Mouse (Mus musculus) forebrain, embryonic 13.5 days (tissue): ENCODE data around the gene Bace2. TPM values are rescaled to one million over a fixed set of nuclear protein-coding genes. Genes with fewer than 3 reads are reported as not detected.

Source experiments
- ATAC-seq: fragments of 200-750 bp; cut with Nextera tagmentation; 2 replicates; pipeline ENCODE4 v1.8.0; 2017
- H3K27ac ChIP-seq: fragments of 300-500 bp; sonication (generic); 2 replicates; pipeline ENCODE4 v1.5.1; 2015; ENCODE audit warnings: inconsistent platforms, mild to moderate bottlenecking, moderate library complexity
- H3K27me3 ChIP-seq: fragments of 300-500 bp; sonication (generic); 2 replicates; pipeline ENCODE4 v1.6.1; 2015; ENCODE audit warnings: mild to moderate bottlenecking, inconsistent platforms
- H3K36me3 ChIP-seq: fragments of 300-500 bp; sonication (generic); 2 replicates; pipeline ENCODE4 v1.6.1; 2015; ENCODE audit warnings: mild to moderate bottlenecking, inconsistent platforms; ENCODE audit not compliant: poor library complexity, severe bottlenecking
- H3K4me1 ChIP-seq: fragments of 300-500 bp; sonication (generic); 2 replicates; pipeline ENCODE4 v1.6.1; 2015; ENCODE audit warnings: inconsistent platforms
- H3K4me2 ChIP-seq: fragments of 300-500 bp; sonication (generic); 2 replicates; pipeline ENCODE4 v1.6.1; 2015; ENCODE audit warnings: inconsistent platforms, mild to moderate bottlenecking, moderate library complexity
- H3K4me3 ChIP-seq: fragments of 300-500 bp; sonication (generic); 2 replicates; pipeline ENCODE4 v1.5.1; 2015; ENCODE audit warnings: mild to moderate bottlenecking, inconsistent platforms
- H3K9ac ChIP-seq: fragments of 300-500 bp; sonication (generic); 2 replicates; pipeline ENCODE4 v1.6.1; 2015; ENCODE audit warnings: mild to moderate bottlenecking, inconsistent platforms
- H3K9me3 ChIP-seq: fragments of 300-500 bp; sonication (generic); replicated peaks from 2 replicates; pipeline ENCODE4 v1.6.1; 2016; ENCODE audit warnings: inconsistent platforms
- WGBS: fragments of 180-500 bp; shearing (Covaris S2); methylation state at CpG from one replicate; pipeline ENCODE4 v1.1.7; 2015; 5-methylcytosine and 5-hydroxymethylcytosine counted together
- polyA plus RNA-seq: library from polyadenylated mRNA; unstranded; fragments of >200 nt; fragmentation: Nextera tagmentation; extraction: Ambion mirVana; gene quantifications from 2 replicates; pipeline ENCODE4 v1.2.1, GENCODE M21; 2015

The Bace2 gene
- polyA plus RNA-seq = 0.98 and 1.0 TPM in 2 replicates

DNA sequence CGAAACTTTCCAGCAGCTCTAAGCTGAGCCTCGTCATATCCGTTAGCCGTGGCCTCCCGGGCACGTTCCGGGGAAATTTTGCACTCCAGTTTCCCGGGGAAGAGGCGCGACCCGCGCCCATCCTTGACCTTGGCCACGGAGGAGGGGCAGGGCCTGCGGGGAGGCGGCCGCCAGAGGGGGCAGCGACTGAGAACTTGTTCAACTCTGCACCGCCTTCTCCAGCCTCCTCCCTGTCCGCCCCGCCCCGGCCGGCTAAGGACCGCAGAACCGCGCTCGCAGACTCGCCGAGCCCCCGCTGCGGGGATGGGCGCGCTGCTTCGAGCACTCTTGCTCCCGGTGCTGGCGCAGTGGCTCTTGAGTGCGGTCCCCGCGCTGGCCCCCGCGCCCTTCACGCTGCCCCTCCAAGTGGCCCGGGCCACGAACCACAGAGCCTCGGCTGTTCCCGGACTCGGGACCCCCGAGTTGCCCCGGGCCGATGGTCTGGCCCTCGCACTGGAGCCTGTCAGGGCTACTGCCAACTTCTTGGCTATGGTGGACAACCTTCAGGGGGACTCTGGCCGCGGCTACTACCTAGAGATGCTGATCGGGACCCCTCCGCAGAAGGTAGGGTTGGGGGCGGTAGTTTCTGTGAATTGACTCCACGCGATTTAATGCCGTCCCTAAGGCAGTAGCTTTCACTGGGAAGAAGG lies at the start of gene Bace2:
Gene Bace2 (plus strand): TSS at position 244 of the 689 bp plus-strand sequence.
- WGBS = under 1% methylated on average over 56 of the region's 58 CpGs
- peaks cover 41% of the 10 kb centered on the region for H3K27me3 ChIP-seq
- peak; percentile 79 for ATAC-seq

GRCm38 (mm10) chr16:97307594-97307993 lies 48.9 kb upstream of the Bace2 start:
- Histone ChIP-seq H3K9me3 (0 out of 2 replicates have a peak, but pooled peaks cover 3% of the 10 kb centered on the region), H3K4me1 (no peaks in the 10 kb centered on the region), H3K4me3 (no peak overlapping the region), H3K27me3 (no peaks in the 10 kb centered on the region), H3K9ac (no peak overlapping the region), H3K27ac (no peak overlapping the region), H3K36me3 (no peaks in the 10 kb centered on the region), H3K4me2 (no peak overlapping the region)
- ATAC-seq = no peak
- WGBS = 69% methylated on average over 4 of the region's 4 CpGs

More for the DNA sequence above, at the start of gene Bace2:
- Histone ChIP-seq H3K9ac (peak within 1 kb of the TSS; percentile 56), H3K27ac (no peak within 1 kb of the TSS), H3K4me2 (peak within 1 kb of the TSS; percentile 100), H3K36me3 (no peaks in the 10 kb centered on the region), H3K9me3 (no peaks in the 10 kb centered on the region), H3K4me3 (peak within 1 kb of the TSS; percentile 52), H3K4me1 (peaks cover 24% of the 10 kb centered on the region)

GRCm38 (mm10) chr16:97309796-97310569 lies 46.6 kb upstream of the Bace2 start:
- 0 out of 2 replicates have a peak, but pooled peaks cover 3% of the 10 kb centered on the region for H3K9me3 ChIP-seq
- no peaks in the 10 kb centered on the region for H3K27me3 ChIP-seq
- H3K4me3 ChIP-seq = no peak overlapping the region
- WGBS = 69% methylated on average over 4 of the region's 4 CpGs
- H3K9ac ChIP-seq = no peak overlapping the region
- ATAC-seq = no peak
- H3K4me1 ChIP-seq = no peaks in the 10 kb centered on the region
- H3K4me2 ChIP-seq = no peak overlapping the region
- H3K27ac ChIP-seq = no peak overlapping the region
- H3K36me3 ChIP-seq = no peaks in the 10 kb centered on the region

- WGBS = 84% methylated on average over 1 of the region's 1 CpGs
These were observed 46.0 kb upstream of the Bace2 start for GRCm38 (mm10) chr16:97310570-97310846.

DNA sequence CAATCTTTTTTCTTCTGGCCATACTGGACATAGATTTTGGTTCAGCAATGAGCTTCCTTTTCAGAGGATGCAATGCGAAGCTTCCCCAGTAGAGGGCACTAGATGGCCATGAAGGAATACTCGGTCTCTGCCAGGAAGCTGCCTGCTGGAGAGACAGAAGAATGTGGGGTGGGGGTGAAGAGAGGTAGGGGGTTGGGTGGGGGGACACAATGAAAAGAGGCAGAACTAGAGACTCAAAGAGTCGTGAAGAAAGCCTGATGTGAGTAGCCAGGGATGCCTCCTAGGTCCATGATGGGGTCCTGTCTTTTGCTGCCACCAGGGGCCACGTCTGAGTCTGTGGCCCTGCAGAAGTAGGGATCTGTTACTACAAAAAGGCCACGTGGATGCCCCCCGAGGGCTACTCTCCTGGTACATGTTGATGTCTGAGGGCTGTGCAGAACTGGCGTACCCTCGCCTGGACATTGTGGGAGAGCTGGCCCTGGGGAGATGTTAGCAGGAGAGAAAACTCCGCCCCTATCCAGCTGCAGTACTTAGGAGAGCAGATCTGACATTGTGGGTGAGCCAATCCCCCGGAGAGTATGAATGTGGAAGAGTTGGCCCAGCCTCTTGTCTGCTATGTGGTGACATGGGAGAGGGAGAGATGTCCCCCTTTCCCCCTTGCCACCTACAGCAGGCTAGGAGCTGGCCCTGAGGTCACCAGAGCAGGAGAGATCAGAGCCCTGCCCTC lies 43.4 kb upstream of the Bace2 start:
- H3K27me3 ChIP-seq = no peaks in the 10 kb centered on the region
- H3K4me2 ChIP-seq = no peak overlapping the region
- no peaks in the 10 kb centered on the region for H3K9me3 ChIP-seq
- no peaks in the 10 kb centered on the region for H3K36me3 ChIP-seq
- peak; percentile 69 for ATAC-seq
- no peak overlapping the region for H3K9ac ChIP-seq
- H3K27ac ChIP-seq = no peak overlapping the region
- H3K4me1 ChIP-seq = no peaks in the 10 kb centered on the region
- 24% methylated on average over 10 of the region's 10 CpGs for WGBS
- H3K4me3 ChIP-seq = no peak overlapping the region

More at GRCm38 (mm10) chr16:97310570-97310846, 46.0 kb upstream of the Bace2 start:
- no peak for ATAC-seq
- Histone ChIP-seq H3K9ac (no peak overlapping the region), H3K4me2 (no peak overlapping the region), H3K36me3 (no peaks in the 10 kb centered on the region), H3K4me1 (no peaks in the 10 kb centered on the region), H3K9me3 (0 out of 2 replicates have a peak, but pooled peaks cover 3% of the 10 kb centered on the region), H3K27me3 (no peaks in the 10 kb centered on the region), H3K4me3 (no peak overlapping the region), H3K27ac (no peak overlapping the region)

DNA sequence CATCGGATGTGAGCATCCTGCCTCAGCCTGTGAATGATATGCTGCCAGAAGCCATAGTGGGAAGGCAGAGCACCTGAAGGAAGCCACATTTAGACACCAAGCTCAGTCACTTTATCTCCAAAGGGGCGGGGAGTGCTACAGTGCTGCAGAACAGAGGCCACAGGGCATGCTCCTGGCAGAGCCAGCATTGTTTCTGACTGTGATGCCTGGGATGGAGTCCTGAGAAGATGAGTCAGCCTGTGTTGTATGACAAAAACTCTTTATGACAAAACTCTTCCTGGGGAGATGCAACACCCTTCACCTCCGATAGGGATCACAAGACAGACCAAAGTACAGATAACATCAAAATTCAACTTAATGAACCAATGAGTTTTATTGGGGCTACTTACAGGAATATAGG lies 35.0 kb upstream of the Bace2 start:
- Histone ChIP-seq H3K9ac (no peak overlapping the region), H3K4me3 (no peak overlapping the region), H3K36me3 (no peaks in the 10 kb centered on the region), H3K4me2 (no peak overlapping the region), H3K27me3 (no peaks in the 10 kb centered on the region), H3K4me1 (no peaks in the 10 kb centered on the region), H3K9me3 (no peaks in the 10 kb centered on the region), H3K27ac (no peak overlapping the region)
- ATAC-seq = no peak
- 94% methylated on average over 3 of the region's 3 CpGs for WGBS

DNA sequence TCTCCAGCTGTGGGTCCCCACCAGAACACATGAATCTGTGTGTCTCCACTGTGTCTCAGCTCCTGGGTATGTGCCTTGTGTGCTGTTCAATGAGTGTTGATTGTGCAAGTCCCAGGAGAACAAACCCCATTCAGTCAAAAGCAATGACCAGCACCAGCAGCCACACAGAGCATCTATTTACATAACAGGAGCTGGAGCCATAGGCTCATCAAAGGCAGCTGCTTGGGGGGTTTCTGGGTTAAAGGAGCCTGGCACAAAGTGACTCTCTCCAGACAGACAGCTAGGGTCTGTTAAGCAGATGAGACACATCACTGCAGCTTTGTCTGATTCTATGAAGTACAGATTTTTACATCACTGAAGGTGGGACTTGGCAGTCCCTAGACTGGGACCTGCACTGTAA lies 33.9 kb upstream of the Bace2 start:
- H3K9me3 ChIP-seq = no peaks in the 10 kb centered on the region
- no peaks in the 10 kb centered on the region for H3K36me3 ChIP-seq
- H3K27ac ChIP-seq = no peak overlapping the region
- H3K4me2 ChIP-seq = no peak overlapping the region
- no peak overlapping the region for H3K4me3 ChIP-seq
- no peaks in the 10 kb centered on the region for H3K27me3 ChIP-seq
- no peak for ATAC-seq
- H3K4me1 ChIP-seq = no peaks in the 10 kb centered on the region
- no peak overlapping the region for H3K9ac ChIP-seq

GRCm38 (mm10) chr16:97325975-97326374 lies 30.6 kb upstream of the Bace2 start:
- no peak overlapping the region for H3K9ac ChIP-seq
- H3K27ac ChIP-seq = no peak overlapping the region
- H3K4me1 ChIP-seq = no peaks in the 10 kb centered on the region
- no peaks in the 10 kb centered on the region for H3K9me3 ChIP-seq
- WGBS = 33% methylated on average over 8 of the region's 8 CpGs
- 0 out of 2 replicates have a peak overlapping the region, but pooled peaks have one; percentile 7 for H3K4me2 ChIP-seq
- H3K36me3 ChIP-seq = no peaks in the 10 kb centered on the region
- H3K4me3 ChIP-seq = no peak overlapping the region
- ATAC-seq = peak; percentile 27; the same call in 1 of the 2 replicates
- H3K27me3 ChIP-seq = no peaks in the 10 kb centered on the region

DNA sequence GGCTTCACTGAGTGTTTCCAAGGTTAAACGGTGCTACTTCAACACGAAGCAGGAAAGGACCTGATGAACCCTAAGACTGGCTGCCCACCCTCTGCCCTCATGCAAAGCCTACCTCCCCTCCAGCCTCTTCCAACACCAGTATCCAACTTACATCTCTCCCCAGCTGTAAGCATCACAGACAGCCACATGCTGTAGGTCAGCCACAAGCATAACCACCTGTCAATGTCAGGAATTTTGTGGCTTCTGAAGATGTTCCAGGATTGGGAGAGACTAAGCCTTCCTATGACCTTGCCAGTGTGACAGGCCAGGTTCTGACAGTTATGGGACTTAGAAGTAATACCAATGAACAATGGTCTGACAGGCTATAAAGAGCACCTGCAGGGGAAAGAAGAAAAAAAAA lies 27.9 kb upstream of the Bace2 start:
- Histone ChIP-seq H3K9ac (no peak overlapping the region), H3K4me3 (no peak overlapping the region), H3K4me2 (no peak overlapping the region), H3K36me3 (no peaks in the 10 kb centered on the region), H3K4me1 (no peaks in the 10 kb centered on the region), H3K9me3 (no peaks in the 10 kb centered on the region), H3K27me3 (no peaks in the 10 kb centered on the region), H3K27ac (no peak overlapping the region)
- WGBS = 85% methylated on average over 2 of the region's 2 CpGs
- ATAC-seq = no peak

GRCm38 (mm10) chr16:97353013-97353412 lies 3.5 kb upstream of the Bace2 start:
- no peak overlapping the region for H3K4me3 ChIP-seq
- H3K9ac ChIP-seq = no peak overlapping the region
- H3K36me3 ChIP-seq = no peaks in the 10 kb centered on the region
- no peak overlapping the region for H3K27ac ChIP-seq
- H3K4me1 ChIP-seq = peaks cover 22% of the 10 kb centered on the region
- no peaks in the 10 kb centered on the region for H3K9me3 ChIP-seq
- ATAC-seq = no peak
- WGBS = 94% methylated on average over 2 of the region's 2 CpGs
- H3K27me3 ChIP-seq = peaks cover 25% of the 10 kb centered on the region
- no peak overlapping the region for H3K4me2 ChIP-seq

DNA sequence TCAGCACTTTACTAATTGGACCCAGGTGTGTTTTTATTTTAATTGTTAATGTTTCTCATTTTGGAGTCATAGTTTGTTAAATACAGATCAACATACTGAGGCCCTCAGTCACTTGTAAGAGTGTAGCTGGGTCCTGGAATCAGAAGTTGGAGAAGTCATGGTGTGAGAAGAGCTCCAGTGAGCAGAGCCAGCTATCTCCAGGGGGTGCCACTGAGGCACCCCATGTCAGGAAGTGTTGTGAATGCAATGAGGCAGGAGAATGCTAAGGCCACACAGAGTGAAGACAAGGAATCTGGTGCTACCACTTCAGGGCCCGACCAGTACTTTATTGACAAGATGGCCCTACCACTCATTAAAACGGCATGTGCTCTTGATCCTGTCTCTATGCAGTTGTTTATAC lies 1.9 kb upstream of the Bace2 start:
- 83% methylated on average over 2 of the region's 2 CpGs for WGBS
- H3K27me3 ChIP-seq = peaks cover 39% of the 10 kb centered on the region

DNA sequence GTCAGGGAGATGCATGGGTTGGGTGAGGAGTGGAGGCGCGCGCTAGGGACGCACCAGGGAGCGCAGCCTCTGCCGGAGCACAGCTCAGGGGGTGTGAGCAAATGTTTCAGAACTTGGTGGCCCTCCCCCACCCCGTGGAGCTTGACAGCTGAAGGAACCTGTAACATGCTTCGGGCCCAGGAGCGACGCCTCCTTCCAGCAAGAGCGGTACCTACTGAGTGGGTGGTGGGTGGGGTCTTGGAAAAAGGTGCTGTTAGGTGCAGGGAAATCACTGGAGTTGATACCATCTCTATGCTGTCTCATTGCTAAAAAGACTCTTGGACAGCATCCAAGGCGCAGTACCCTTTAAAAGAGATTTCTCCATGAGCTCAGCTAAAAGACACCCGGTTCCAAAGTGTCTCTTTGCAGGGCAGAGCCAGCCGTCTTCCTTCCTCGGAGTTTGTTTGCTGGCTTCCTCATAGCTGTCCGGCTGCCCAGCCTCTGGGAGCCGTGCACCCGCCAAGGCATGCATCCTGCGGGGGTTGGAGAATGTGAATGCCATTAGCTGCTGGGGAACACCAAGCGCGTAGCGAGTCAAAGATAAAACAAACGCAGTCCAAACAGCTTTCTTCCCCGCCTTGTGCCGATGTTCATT lies 763 bp downstream of the Bace2 start:
- Histone ChIP-seq H3K36me3 (no peaks in the 10 kb centered on the region), H3K9ac (peak overlapping the region; percentile 56), H3K4me2 (peak overlapping the region; percentile 100), H3K27ac (no peak overlapping the region), H3K4me3 (peak overlapping the region; percentile 52), H3K4me1 (peaks cover 24% of the 10 kb centered on the region), H3K27me3 (peaks cover 41% of the 10 kb centered on the region), H3K9me3 (no peaks in the 10 kb centered on the region)
- under 1% methylated on average over 25 of the region's 25 CpGs for WGBS
- peak; percentile 64 for ATAC-seq

More for the DNA sequence above, 1.9 kb upstream of the Bace2 start:
- H3K27ac ChIP-seq = no peak overlapping the region
- H3K4me2 ChIP-seq = no peak overlapping the region
- H3K9ac ChIP-seq = no peak overlapping the region
- H3K9me3 ChIP-seq = no peaks in the 10 kb centered on the region
- no peaks in the 10 kb centered on the region for H3K36me3 ChIP-seq
- ATAC-seq = no peak
- no peak overlapping the region for H3K4me3 ChIP-seq
- H3K4me1 ChIP-seq = peaks cover 24% of the 10 kb centered on the region
